8 mouse cellular contexts compared by ENCODE assay signal in the genomic region with DNA sequence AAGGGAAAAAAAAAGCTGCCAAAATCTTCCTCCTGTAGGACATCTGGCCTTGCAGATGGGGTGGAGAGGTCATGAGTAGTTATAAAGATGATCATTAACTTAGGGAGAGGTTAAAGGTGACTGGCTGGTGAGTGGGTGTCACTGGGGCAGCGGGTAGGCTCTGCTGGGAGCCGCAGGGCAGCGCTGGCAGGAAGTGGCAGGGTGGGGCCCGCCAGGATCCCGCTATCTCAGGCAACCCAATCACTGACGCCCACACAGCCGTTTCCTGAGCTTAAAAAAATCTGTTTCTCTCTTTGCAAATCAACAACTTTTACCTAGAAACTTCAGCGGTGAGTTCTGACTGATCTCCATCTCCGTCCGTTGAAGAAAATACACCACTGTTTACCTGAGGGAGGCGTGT. TPM values are rescaled to one million over a fixed set of nuclear protein-coding genes. Genes with fewer than 3 reads are reported as not detected.
DNase-seq lines count a peak whose midpoint lies in the region; ATAC-seq and TF ChIP-seq lines count a peak whose summit lies in the region.

No protein-coding gene starts in this region.

- H3K27ac ChIP-seq in bone marrow, adult 2 months (ENCODE audit: control insufficient read depth, insufficient read depth, low read depth, low read length, poor library complexity) = peak overlapping the region; percentile 86
- peak overlapping the region; percentile 57 for H3K27ac ChIP-seq in lung, embryonic 15.5 days
- peak overlapping the region; percentile 92 for H3K27ac ChIP-seq in thymus, adult 2 months (ENCODE audit: control insufficient read depth, insufficient read depth, low read length)

- H3K36me3 ChIP-seq in lung, embryonic 15.5 days = peaks cover 38% of the 10 kb centered on the region
- no peaks in the 10 kb centered on the region; the same call in 1 of the 2 replicates for H3K36me3 ChIP-seq in thymus, adult 2 months (ENCODE audit: control insufficient read depth, insufficient read depth, low read length)

- no peaks in the 10 kb centered on the region for H3K9me3 ChIP-seq in lung, embryonic 15.5 days

- WGBS in bone marrow, adult 2 months = 5% methylated on average over 11 of the region's 11 CpGs
- WGBS in lung, embryonic 15.5 days = 55% methylated on average over 11 of the region's 11 CpGs
- WGBS in thymus, adult 2 months = 3% methylated on average over 11 of the region's 11 CpGs

- no peak overlapping the region for H3K4me3 ChIP-seq in bone marrow, adult 2 months (replicated peaks; ENCODE audit: control insufficient read depth, low read depth, low read length)
- H3K4me3 ChIP-seq in lung, embryonic 15.5 days = no peak overlapping the region
- no peak overlapping the region for H3K4me3 ChIP-seq in thymus, adult 2 months (ENCODE audit: control insufficient read depth, insufficient read depth, low read length)

- TF ChIP-seq POLR2A in bone marrow, adult 2 months (IDR thresholded peaks at IDR 0.05; ENCODE audit: borderline replicate concordance, control insufficient read depth, low read depth, low read length) = no peak
- TF ChIP-seq POLR2A in thymus, adult 2 months (IDR thresholded peaks at IDR 0.05; ENCODE audit: control insufficient read depth, extremely low read depth, insufficient read depth, low read length, poor library complexity) = no peak

- TF ChIP-seq CTCF in bone marrow, adult 2 months (IDR thresholded peaks at IDR 0.05; ENCODE audit: control insufficient read depth, insufficient read depth, low read length) = no peak
- TF ChIP-seq CTCF in thymus, adult 2 months (IDR thresholded peaks at IDR 0.05; ENCODE audit: borderline replicate concordance, control insufficient read depth, extremely low read depth, insufficient read depth, low read length, poor library complexity) = no peak

- H3K4me2 ChIP-seq in lung, embryonic 15.5 days = no peak overlapping the region

- H3K9ac ChIP-seq in lung, embryonic 15.5 days = no peak overlapping the region

- ATAC-seq in inflammation-experienced regulatory T-cells, adult 6 months = peak; percentile 77
- ATAC-seq in lung, embryonic 15.5 days (ENCODE audit: borderline replicate concordance, extremely low read depth, low FRiP score, low TSS enrichment) = no peak

- no peaks in the 10 kb centered on the region for H3K27me3 ChIP-seq in lung, embryonic 15.5 days
- no peaks in the 10 kb centered on the region for H3K27me3 ChIP-seq in thymus, adult 2 months (ENCODE audit: control insufficient read depth, insufficient read depth, low read length)

- peak; percentile 63 for DNase-seq in 416B (ENCODE audit: low read depth)
- DNase-seq in thymus, adult 2 months = peak; percentile 76
- no peak for DNase-seq in embryo, embryonic 9.5 days (ENCODE audit: extremely low spot score)
- no peak for DNase-seq in layer of hippocampus, adult 8-10 months (ENCODE audit: low spot score in 2 of 2)
- DNase-seq in retina, embryonic 14.5 days (ENCODE audit: low spot score) = no peak

- H3K4me1 ChIP-seq in bone marrow, adult 2 months (ENCODE audit: control insufficient read depth, insufficient read depth, low read length) = peaks cover 31% of the 10 kb centered on the region
- peaks cover 11% of the 10 kb centered on the region for H3K4me1 ChIP-seq in lung, embryonic 15.5 days
- peaks cover 71% of the 10 kb centered on the region for H3K4me1 ChIP-seq in thymus, adult 2 months (replicated peaks; ENCODE audit: control insufficient read depth, insufficient read depth, low read length)

RNA-seq across cellular contexts. Expression of a gene that starts 35.4 kb away (rescaled TPM):
- polyA plus RNA-seq in bone marrow, adult 2 months (2011; ENCODE audit: insufficient read depth, insufficient read length, low replicate concordance, missing spikeins) = 123 and 179 TPM in 2 replicates
- 10 to 100 TPM; 21.0 to 28.1 (median 24.3) TPM for polyA plus RNA-seq in inflammation-experienced regulatory T-cells, adult 6 months (2017; shearing (Covaris generic))
- 13.3 and 14.0 TPM in 2 replicates for polyA plus RNA-seq in lung, embryonic 15.5 days (2015; fragmentation: Nextera tagmentation; extraction: Ambion mirVana)
- polyA plus RNA-seq in thymus, adult 2 months (2012; rRNA removed) = 62.1 and 86.9 TPM in 2 replicates
- 10 to 100 TPM in 3 of 4 experiments, 1 to 10 TPM in 1; 9.5 to 15.3 (median 12.7) TPM for total RNA-seq in layer of hippocampus, adult 8-10 months (2022)

RNA-seq across cellular contexts. Expression of a gene that starts 49.2 kb away (rescaled TPM):
- 514 and 1,002 TPM in 2 replicates for polyA plus RNA-seq in bone marrow, adult 2 months (2011; ENCODE audit: insufficient read depth, insufficient read length, low replicate concordance, missing spikeins)
- 100 to 1,000 TPM in 1 of 3 experiments, 10 to 100 TPM in 2; 20.4 to 115 (median 45.5) TPM for polyA plus RNA-seq in inflammation-experienced regulatory T-cells, adult 6 months (2017; shearing (Covaris generic))
- polyA plus RNA-seq in lung, embryonic 15.5 days (2015; fragmentation: Nextera tagmentation; extraction: Ambion mirVana) = 33.1 and 33.8 TPM in 2 replicates
- polyA plus RNA-seq in thymus, adult 2 months (2012; rRNA removed) = 13.6 and 19.8 TPM in 2 replicates
- 1 to 10 TPM; 3.8 to 7.8 (median 6.0) TPM for total RNA-seq in layer of hippocampus, adult 8-10 months (2022)

Comparison
In these comparisons a context has a peak if more than half of its experiments do, and no peak if none do; other contexts are left out.
1. DNase-seq: peak in 416B (single experiment) and thymus, adult 2 months (single experiment); none in embryo, embryonic 9.5 days (single experiment), layer of hippocampus, adult 8-10 months (0 of 2) and retina, embryonic 14.5 days (single experiment).
2. Peak in every context shown above with its lines, with median percentiles within 50 percentile points of each other: H3K27ac ChIP-seq.